Mouse (Mus musculus): Measurements from ENCODE around the gene Eef1akmt3. TPM values are rescaled to one million over a fixed set of nuclear protein-coding genes. Genes with fewer than 3 reads are reported as not detected.

Eef1akmt3 gene
- total RNA-seq, 1 experiment, result 0.49 TPM

- H3K36me3 ChIP-seq (ENCODE audit: control insufficient read depth, insufficient read depth, low read length, poor library complexity, severe bottlenecking), result peaks cover 39% of the 10 kb centered on the region
- H3K4me3 ChIP-seq (ENCODE audit: insufficient read depth in 1 of 2, low read depth in 1 of 2, low read length in 2 of 2, poor library complexity in 1 of 2, severe bottlenecking in 1 of 2), result peak overlapping the region; percentile 97 to 98; a peak in 3 of 4 replicates
- no peak overlapping the region for H3K27ac ChIP-seq (ENCODE audit: insufficient read depth, low read depth, low read length, poor library complexity, severe bottlenecking)
- in situ Hi-C loops (cut with MboI; ENCODE audit: low sequenced_read_pairs in 2 of 2, unreplicated experiment in 2 of 2), result no loop called here
- TF ChIP-seq MAFK (IDR thresholded peaks at IDR 0.05; ENCODE audit: insufficient read depth, low read depth, low read length) (no peak), HCFC1 (IDR thresholded peaks at IDR 0.05; ENCODE audit: borderline replicate concordance, insufficient read depth, low read length) (no peak), CHD2 (IDR thresholded peaks at IDR 0.05; ENCODE audit: low read depth, low read length) (no peak), ZNF384 (IDR thresholded peaks at IDR 0.05; ENCODE audit: low read depth, low read length) (no peak), ZC3H11A (IDR thresholded peaks at IDR 0.05; ENCODE audit: borderline replicate concordance, low read depth, low read length) (no peak)
- peaks cover 0 to 10% of the 10 kb centered on the region in 2 experiments; a peak in 2 of 4 replicates for H3K4me1 ChIP-seq (ENCODE audit: control insufficient read depth in 2 of 2, insufficient read depth in 2 of 2, low read length in 2 of 2, poor library complexity in 1 of 2)
- DNase-seq (ENCODE audit: low read depth, low spot score), result no peak
- H3K9me3 ChIP-seq (ENCODE audit: control insufficient read depth, insufficient read depth, low read depth, low read length), result no peaks in the 10 kb centered on the region
- H3K9ac ChIP-seq (ENCODE audit: insufficient read depth, low read depth, low read length, poor library complexity, severe bottlenecking), result peak overlapping the region; percentile 97; the same call in 1 of the 2 replicates
Observed at GRCm38 (mm10) chr10:127068360-127069038, 27.2 kb upstream of the Eef1akmt3 start.

- no peak for DNase-seq (ENCODE audit: low read depth, low spot score)
- Histone ChIP-seq H3K9me3 (ENCODE audit: control insufficient read depth, insufficient read depth, low read depth, low read length) (no peaks in the 10 kb centered on the region), H3K36me3 (ENCODE audit: control insufficient read depth, insufficient read depth, low read length, poor library complexity, severe bottlenecking) (peaks cover 39% of the 10 kb centered on the region), H3K4me3 (ENCODE audit: insufficient read depth in 1 of 2, low read depth in 1 of 2, low read length in 2 of 2, poor library complexity in 1 of 2, severe bottlenecking in 1 of 2) (no peak overlapping the region), H3K27ac (ENCODE audit: insufficient read depth, low read depth, low read length, poor library complexity, severe bottlenecking) (no peak overlapping the region; the same call in 1 of the 2 replicates), H3K4me1 (ENCODE audit: control insufficient read depth in 2 of 2, insufficient read depth in 2 of 2, low read length in 2 of 2, poor library complexity in 1 of 2) (peaks cover 2 to 10% of the 10 kb centered on the region in 2 experiments; a peak in 3 of 4 replicates), H3K9ac (ENCODE audit: insufficient read depth, low read depth, low read length, poor library complexity, severe bottlenecking) (peak overlapping the region; percentile 36; the same call in 1 of the 2 replicates)
- TF ChIP-seq ZC3H11A (IDR thresholded peaks at IDR 0.05; ENCODE audit: borderline replicate concordance, low read depth, low read length) (no peak), MAFK (IDR thresholded peaks at IDR 0.05; ENCODE audit: insufficient read depth, low read depth, low read length) (no peak), ZNF384 (IDR thresholded peaks at IDR 0.05; ENCODE audit: low read depth, low read length) (no peak), CHD2 (IDR thresholded peaks at IDR 0.05; ENCODE audit: low read depth, low read length) (no peak), HCFC1 (IDR thresholded peaks at IDR 0.05; ENCODE audit: borderline replicate concordance, insufficient read depth, low read length) (no peak)
- in situ Hi-C loops (cut with MboI; ENCODE audit: low sequenced_read_pairs in 2 of 2, unreplicated experiment in 2 of 2), result no loop called here
Observed at GRCm38 (mm10) chr10:127066519-127067018, 25.3 kb upstream of the Eef1akmt3 start.

GRCm38 (mm10) chr10:127065981-127066380, 24.7 kb upstream of the Eef1akmt3 start:
- Histone ChIP-seq H3K27ac (ENCODE audit: insufficient read depth, low read depth, low read length, poor library complexity, severe bottlenecking) (no peak overlapping the region), H3K9ac (ENCODE audit: insufficient read depth, low read depth, low read length, poor library complexity, severe bottlenecking) (no peak overlapping the region; the same call in 1 of the 2 replicates), H3K4me1 (ENCODE audit: control insufficient read depth in 2 of 2, insufficient read depth in 2 of 2, low read length in 2 of 2, poor library complexity in 1 of 2) (peaks cover 2 to 10% of the 10 kb centered on the region in 2 experiments; a peak in 3 of 4 replicates), H3K36me3 (ENCODE audit: control insufficient read depth, insufficient read depth, low read length, poor library complexity, severe bottlenecking) (peaks cover 39% of the 10 kb centered on the region), H3K4me3 (ENCODE audit: insufficient read depth in 1 of 2, low read depth in 1 of 2, low read length in 2 of 2, poor library complexity in 1 of 2, severe bottlenecking in 1 of 2) (no peak overlapping the region; a peak in 1 of 4 replicates), H3K9me3 (ENCODE audit: control insufficient read depth, insufficient read depth, low read depth, low read length) (no peaks in the 10 kb centered on the region)
- in situ Hi-C loops (cut with MboI; ENCODE audit: low sequenced_read_pairs in 2 of 2, unreplicated experiment in 2 of 2), result no loop called here
- TF ChIP-seq CHD2 (IDR thresholded peaks at IDR 0.05; ENCODE audit: low read depth, low read length) (no peak), HCFC1 (IDR thresholded peaks at IDR 0.05; ENCODE audit: borderline replicate concordance, insufficient read depth, low read length) (no peak), ZC3H11A (IDR thresholded peaks at IDR 0.05; ENCODE audit: borderline replicate concordance, low read depth, low read length) (no peak), ZNF384 (IDR thresholded peaks at IDR 0.05; ENCODE audit: low read depth, low read length) (no peak), MAFK (IDR thresholded peaks at IDR 0.05; ENCODE audit: insufficient read depth, low read depth, low read length) (no peak)
- no peak for DNase-seq (ENCODE audit: low read depth, low spot score)

GRCm38 (mm10) chr10:127063913-127064870, 22.9 kb upstream of the Eef1akmt3 start:
- TF ChIP-seq CHD2 (IDR thresholded peaks at IDR 0.05; ENCODE audit: low read depth, low read length) (no peak), HCFC1 (IDR thresholded peaks at IDR 0.05; ENCODE audit: borderline replicate concordance, insufficient read depth, low read length) (no peak), ZC3H11A (IDR thresholded peaks at IDR 0.05; ENCODE audit: borderline replicate concordance, low read depth, low read length) (no peak), MAFK (IDR thresholded peaks at IDR 0.05; ENCODE audit: insufficient read depth, low read depth, low read length) (no peak), ZNF384 (IDR thresholded peaks at IDR 0.05; ENCODE audit: low read depth, low read length) (no peak)
- DNase-seq (ENCODE audit: low read depth, low spot score), result no peak
- Histone ChIP-seq H3K27ac (ENCODE audit: insufficient read depth, low read depth, low read length, poor library complexity, severe bottlenecking) (peak overlapping the region; percentile 77), H3K36me3 (ENCODE audit: control insufficient read depth, insufficient read depth, low read length, poor library complexity, severe bottlenecking) (peaks cover 39% of the 10 kb centered on the region), H3K9ac (ENCODE audit: insufficient read depth, low read depth, low read length, poor library complexity, severe bottlenecking) (peak overlapping the region; percentile 98), H3K9me3 (ENCODE audit: control insufficient read depth, insufficient read depth, low read depth, low read length) (no peaks in the 10 kb centered on the region), H3K4me1 (ENCODE audit: control insufficient read depth in 2 of 2, insufficient read depth in 2 of 2, low read length in 2 of 2, poor library complexity in 1 of 2) (peaks cover 2 to 10% of the 10 kb centered on the region in 2 experiments; a peak in 3 of 4 replicates), H3K4me3 (ENCODE audit: insufficient read depth in 1 of 2, low read depth in 1 of 2, low read length in 2 of 2, poor library complexity in 1 of 2, severe bottlenecking in 1 of 2) (peak overlapping the region; percentile 84 to 99)
- in situ Hi-C loops (cut with MboI; ENCODE audit: low sequenced_read_pairs in 2 of 2, unreplicated experiment in 2 of 2), result no loop called here

All from ES-E14 (cell line).